Mouse (Mus musculus) thymus, postnatal 25 days (tissue): ENCODE results near the gene Bcl2l1.

Experiments
- DNase-seq: peaks from one replicate; pipeline ENCODE4 v3.0.0; 2022

Bcl2l1 gene

GRCm38 (mm10) chr2:152766387-152767123, 65.0 kb downstream of the Bcl2l1 start:
- peak; percentile 95 for DNase-seq

DNA sequence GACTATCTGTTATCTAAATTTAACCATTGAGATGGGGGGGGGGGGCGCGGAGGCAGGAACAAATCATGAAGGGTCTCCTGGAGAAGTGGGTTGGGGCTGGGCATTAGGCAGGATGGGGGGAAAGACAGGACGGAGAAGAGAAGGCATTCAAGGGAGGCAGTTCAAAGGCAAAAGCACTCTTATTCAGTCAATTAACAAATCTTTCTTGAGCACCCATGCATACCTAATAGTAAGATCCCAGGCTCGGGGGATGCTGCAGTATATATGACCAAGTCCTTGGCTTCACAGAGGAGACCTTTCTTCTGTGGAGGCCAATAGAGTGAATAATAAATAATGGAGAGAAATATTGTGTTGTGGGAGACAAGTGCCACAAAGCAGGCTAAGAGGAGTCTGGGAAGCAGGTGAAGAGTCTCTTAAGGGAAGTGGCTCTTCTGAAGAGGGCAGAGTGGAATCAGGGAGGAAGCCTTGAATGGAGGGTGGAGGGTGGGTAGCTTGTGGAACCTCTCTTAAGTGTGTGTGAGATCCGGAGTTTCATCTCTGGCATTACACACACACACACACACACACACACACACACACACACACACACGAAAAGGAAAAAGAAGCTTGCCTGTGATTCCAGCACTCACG, 66.4 kb downstream of the Bcl2l1 start:
- DNase-seq, result no peak

DNA sequence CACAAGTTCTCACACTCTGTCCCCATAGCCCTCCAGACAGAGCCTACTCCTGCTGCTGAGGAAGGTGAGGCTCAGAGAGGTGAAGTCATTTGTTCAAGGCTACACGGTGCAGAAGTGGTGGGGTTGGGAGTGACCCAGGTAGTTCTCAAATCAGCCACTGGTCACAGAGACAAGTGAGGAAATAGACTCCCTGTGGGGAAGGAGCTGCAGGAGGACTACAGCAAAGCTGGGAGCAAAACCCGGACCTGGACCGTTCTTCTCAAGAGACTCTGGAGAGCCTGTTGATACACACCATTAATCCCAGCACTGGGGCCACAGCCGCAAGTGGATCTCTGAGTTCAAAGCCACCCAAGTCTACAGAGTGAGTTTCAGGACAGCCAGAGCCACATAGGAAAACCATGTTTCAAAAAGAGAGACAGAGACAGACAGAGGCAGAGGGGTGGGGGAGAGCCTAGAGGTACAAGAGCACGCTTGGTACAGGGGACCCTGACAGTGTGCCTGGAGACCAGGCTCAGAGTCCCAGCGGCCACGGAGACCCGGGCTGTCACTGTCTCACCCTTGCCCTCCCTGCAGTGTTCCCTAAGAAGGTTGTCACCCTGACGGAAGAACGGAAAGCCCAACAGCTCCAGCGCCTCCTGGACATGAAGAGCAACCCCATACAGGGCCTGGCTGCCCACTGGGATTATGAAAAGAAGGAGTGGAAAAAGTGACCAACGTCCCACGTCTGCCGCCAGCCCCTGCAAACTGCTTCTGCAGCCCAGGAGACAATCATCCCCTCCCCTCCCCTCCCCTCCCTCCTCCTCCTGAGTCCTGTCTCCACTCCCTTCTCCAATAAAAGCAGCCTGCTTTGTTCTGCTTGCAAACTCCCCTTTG, 67.1 kb downstream of the Bcl2l1 start:
- DNase-seq, result no peak

DNA sequence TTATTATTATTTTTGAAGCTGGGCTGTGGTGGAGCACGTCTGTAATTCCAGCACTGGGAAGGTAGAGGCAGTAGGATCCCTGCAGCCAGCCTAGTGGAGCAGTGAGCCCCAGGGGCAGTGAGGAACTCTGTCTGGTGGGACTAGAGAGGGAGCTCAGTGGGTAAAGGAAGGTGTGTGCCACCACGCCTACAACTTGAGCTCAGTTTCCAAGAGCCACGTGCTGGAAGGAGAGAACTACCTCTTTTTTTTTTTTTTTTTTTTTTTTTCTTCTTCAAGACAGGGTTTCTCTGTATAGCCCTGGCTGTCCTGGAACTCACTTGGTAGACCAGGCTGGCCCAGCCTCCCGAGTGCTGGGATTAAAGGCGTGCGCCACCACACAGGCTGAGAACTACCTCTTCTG, 68.2 kb downstream of the Bcl2l1 start:
- DNase-seq, result no peak

DNA sequence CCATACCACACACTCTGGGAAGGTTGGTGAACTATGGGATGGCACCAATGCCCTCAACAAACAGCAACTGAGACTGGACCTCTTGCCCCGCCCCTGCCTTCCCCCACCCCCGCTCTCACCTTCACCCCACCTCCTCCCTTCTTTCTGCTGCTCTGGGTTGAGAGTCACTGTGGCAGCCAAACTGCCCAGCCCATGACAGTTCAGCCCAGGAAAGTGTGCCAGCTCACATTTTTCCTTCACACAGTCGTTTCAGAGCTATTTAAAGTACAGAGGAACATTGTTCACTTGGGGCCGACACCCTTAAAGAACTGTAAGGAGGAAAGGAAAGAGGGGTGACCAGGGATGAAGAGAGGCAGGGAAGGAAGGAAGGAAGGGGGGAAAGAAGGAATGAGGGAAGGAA, 73.2 kb downstream of the Bcl2l1 start:
- DNase-seq, result no peak

GRCm38 (mm10) chr2:152757478-152757877, 74.0 kb downstream of the Bcl2l1 start:
- DNase-seq, result no peak

DNA sequence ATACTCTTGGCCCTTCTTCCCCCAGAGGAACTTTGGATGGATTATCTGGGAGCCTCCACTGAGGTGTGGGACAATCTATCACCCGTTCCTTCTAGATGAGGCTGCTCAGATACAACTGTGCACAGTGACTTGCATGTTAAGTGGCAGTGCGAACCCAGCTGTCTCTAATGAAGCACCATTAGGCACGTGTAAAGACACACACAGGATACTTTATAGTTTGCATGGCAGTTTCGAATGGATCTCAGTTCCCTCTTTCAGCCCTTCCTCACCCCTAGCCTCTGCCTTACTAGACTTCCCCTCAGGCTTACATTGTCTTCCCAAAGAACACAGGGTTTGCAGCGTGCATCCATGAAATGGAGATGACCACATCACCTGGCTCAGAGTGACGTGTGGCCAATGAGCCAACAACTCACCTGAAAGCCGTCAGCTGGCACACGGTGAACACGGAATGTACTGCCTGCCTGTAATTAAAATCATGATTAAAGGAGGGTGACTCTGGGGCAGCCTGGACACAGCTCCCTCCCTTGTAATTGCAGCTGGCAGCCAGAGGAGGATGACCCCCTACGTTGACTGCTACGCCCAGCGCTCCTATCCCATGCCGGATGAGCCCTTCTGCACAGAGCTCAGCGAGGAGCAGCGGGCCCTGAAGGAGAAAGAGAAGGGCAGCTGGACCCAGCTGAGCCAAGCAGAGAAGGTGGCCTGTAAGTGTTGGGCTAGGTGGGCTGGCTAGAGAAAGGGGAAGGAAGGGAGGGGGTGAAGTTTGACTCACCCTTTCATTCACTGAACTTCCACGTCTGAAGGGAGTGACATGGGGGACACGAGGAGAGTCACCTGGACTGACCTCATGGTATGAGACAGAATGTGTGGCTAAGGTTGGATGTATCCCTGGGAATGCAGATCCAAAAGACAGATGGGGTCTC, 74.8 kb downstream of the Bcl2l1 start:
- DNase-seq, result no peak

- peak; percentile 54 for DNase-seq
Observed at GRCm38 (mm10) chr2:152753944-152754711, 77.4 kb downstream of the Bcl2l1 start, which contains the start of gene Cox4i2. Cox4i2 (plus strand) TSS chr2:152754173.

GRCm38 (mm10) chr2:152742435-152742834, 89.1 kb downstream of the Bcl2l1 start:
- peak; percentile 68 for DNase-seq

DNA sequence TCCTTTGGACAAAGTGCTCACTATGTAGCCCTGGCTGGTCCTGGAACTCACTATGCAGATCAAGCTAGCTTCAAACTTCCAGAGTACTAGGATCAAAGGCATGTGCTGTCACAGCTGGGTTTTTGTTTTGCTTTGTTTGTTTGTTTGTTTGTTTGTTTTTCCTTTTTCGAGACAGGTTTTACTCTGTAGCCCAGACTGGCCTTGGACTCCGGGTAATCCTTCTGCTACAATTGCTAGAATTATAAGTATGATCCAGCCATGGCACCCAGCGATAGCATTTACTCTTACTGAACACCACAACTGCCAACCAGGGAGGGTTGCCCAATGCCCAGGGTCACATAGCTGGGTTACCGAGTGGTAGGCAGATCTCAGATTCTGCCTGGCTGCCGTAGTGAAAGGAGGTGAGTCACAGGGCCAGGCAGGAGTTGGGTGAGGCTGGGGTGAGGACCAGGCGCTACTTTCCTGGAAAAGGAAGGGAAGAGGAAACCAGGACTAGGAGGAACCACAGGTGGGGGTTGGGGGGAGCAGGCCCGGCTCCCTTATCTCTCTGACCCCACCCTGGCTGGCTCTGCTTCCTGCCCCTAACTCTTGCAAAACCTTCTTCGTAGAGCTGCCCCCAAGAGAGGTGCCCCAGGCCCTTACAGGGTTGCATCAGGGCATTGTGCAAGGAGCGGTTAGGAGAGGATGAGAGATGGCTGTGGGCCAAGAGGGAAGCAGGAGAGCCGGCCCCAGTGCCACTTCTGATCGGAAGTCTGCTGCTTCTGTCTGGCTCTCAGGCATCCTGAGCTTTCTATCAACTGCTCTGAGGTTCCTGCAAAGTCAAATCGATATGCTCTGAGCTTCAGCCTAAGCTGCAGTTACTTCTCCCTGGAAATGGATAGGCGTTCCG, 90.1 kb downstream of the Bcl2l1 start:
- DNase-seq, result peak; percentile 21

GRCm38 (mm10) chr2:152740490-152740889, 91.0 kb downstream of the Bcl2l1 start:
- no peak for DNase-seq

DNA sequence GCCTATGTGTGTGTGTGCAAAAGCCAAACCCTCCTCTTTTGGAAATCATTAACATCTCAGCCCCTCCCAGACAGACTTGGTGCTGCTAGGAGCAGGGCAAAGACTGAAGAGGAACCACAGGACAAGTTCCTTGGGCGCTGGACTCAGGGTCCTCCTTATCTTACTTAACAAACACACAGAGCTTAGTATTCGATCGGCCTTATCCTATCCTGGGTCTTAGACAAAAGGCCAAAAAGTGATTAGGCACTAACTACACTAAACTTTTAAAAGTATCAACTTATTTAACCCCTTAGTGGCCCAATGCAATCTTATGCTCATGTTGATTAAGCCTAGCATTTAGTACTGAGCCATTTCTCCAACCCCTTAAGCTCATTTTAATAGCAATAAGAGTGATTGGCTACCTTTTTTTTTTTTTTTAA, 91.7 kb downstream of the Bcl2l1 start:
- DNase-seq, result no peak

- DNase-seq, result peak; percentile 50
Observed at GRCm38 (mm10) chr2:152739031-152739841, 92.3 kb downstream of the Bcl2l1 start.

GRCm38 (mm10) chr2:152738341-152738740, 93.2 kb downstream of the Bcl2l1 start:
- no peak for DNase-seq

- no peak for DNase-seq
Observed at GRCm38 (mm10) chr2:152737306-152738221, 94.0 kb downstream of the Bcl2l1 start.

- DNase-seq, result no peak
Observed at GRCm38 (mm10) chr2:152736748-152737147, 94.8 kb downstream of the Bcl2l1 start.

- DNase-seq, result peak; percentile 74
Observed at GRCm38 (mm10) chr2:152736090-152736601, 95.4 kb downstream of the Bcl2l1 start, which contains the start of gene Id1. Id1 (plus strand) TSS chr2:152736251.

GRCm38 (mm10) chr2:152734984-152735383, 96.5 kb downstream of the Bcl2l1 start:
- peak; percentile 77 for DNase-seq
